Mouse (Mus musculus): ENCODE data around the gene Fstl3. TPM values are rescaled to one million over a fixed set of nuclear protein-coding genes. Genes with fewer than 3 reads are reported as not detected.

The Fstl3 gene
- polyA plus RNA-seq, 1 experiment from 2014 or later: 1.5 TPM

GRCm38 (mm10) chr10:79778006-79778405, 934 bp downstream of the Fstl3 start:
- Histone ChIP-seq H3K4me3 (ENCODE audit: low read depth, low read length) (no peak overlapping the region), H3K27me3 (ENCODE audit: control insufficient read depth, insufficient read depth, low read length) (peaks cover 47% of the 10 kb centered on the region), H3K36me3 (ENCODE audit: control insufficient read depth, insufficient read depth, low read length) (no peaks in the 10 kb centered on the region), H3K9ac (ENCODE audit: low read depth, low read length) (no peak overlapping the region), H3K4me2 (replicated peaks; ENCODE audit: low read depth, low read length) (no peak overlapping the region), H3K9me3 (ENCODE audit: control insufficient read depth, low read length) (no peaks in the 10 kb centered on the region), H3K4me1 (replicated peaks; ENCODE audit: control insufficient read depth, insufficient read depth, low read length) (peaks cover 13% of the 10 kb centered on the region; the same call in 1 of the 2 replicates), H3K27ac (ENCODE audit: low read depth, low read length) (no peak overlapping the region)
- no peak for DNase-seq (ENCODE audit: low spot score)
- ATAC-seq (ENCODE audit: low FRiP score): no peak
- 16% methylated on average over 14 of the region's 15 CpGs for WGBS

- Histone ChIP-seq H3K27ac (ENCODE audit: low read depth, low read length) (no peak overlapping the region), H3K9ac (ENCODE audit: low read depth, low read length) (no peak overlapping the region), H3K4me2 (replicated peaks; ENCODE audit: low read depth, low read length) (no peak overlapping the region), H3K4me3 (ENCODE audit: low read depth, low read length) (no peak overlapping the region), H3K4me1 (replicated peaks; ENCODE audit: control insufficient read depth, insufficient read depth, low read length) (peaks cover 13% of the 10 kb centered on the region; the same call in 1 of the 2 replicates), H3K9me3 (ENCODE audit: control insufficient read depth, low read length) (no peaks in the 10 kb centered on the region), H3K36me3 (ENCODE audit: control insufficient read depth, insufficient read depth, low read length) (no peaks in the 10 kb centered on the region), H3K27me3 (ENCODE audit: control insufficient read depth, insufficient read depth, low read length) (peaks cover 50% of the 10 kb centered on the region)
- 28% methylated on average over 2 of the region's 2 CpGs for WGBS
- ATAC-seq (ENCODE audit: low FRiP score) (no peak), DNase-seq (ENCODE audit: low spot score) (no peak)
Measured at GRCm38 (mm10) chr10:79779193-79779592, 2.1 kb downstream of the Fstl3 start.

GRCm38 (mm10) chr10:79779784-79780663, 3.0 kb downstream of the Fstl3 start:
- Histone ChIP-seq H3K36me3 (ENCODE audit: control insufficient read depth, insufficient read depth, low read length) (no peaks in the 10 kb centered on the region), H3K9me3 (ENCODE audit: control insufficient read depth, low read length) (no peaks in the 10 kb centered on the region), H3K27me3 (ENCODE audit: control insufficient read depth, insufficient read depth, low read length) (peaks cover 50% of the 10 kb centered on the region), H3K9ac (ENCODE audit: low read depth, low read length) (no peak overlapping the region), H3K27ac (ENCODE audit: low read depth, low read length) (no peak overlapping the region), H3K4me3 (ENCODE audit: low read depth, low read length) (peak overlapping the region; percentile 15), H3K4me2 (replicated peaks; ENCODE audit: low read depth, low read length) (peak overlapping the region; percentile 33), H3K4me1 (replicated peaks; ENCODE audit: control insufficient read depth, insufficient read depth, low read length) (peaks cover 13% of the 10 kb centered on the region; the same call in 1 of the 2 replicates)
- DNase-seq (ENCODE audit: low spot score) (peak; percentile 96), ATAC-seq (ENCODE audit: low FRiP score) (peak; percentile 91)
- 3% methylated on average over 55 of the region's 55 CpGs for WGBS

GRCm38 (mm10) chr10:79780664-79781015, 3.6 kb downstream of the Fstl3 start:
- Histone ChIP-seq H3K4me3 (ENCODE audit: low read depth, low read length) (peak overlapping the region; percentile 15), H3K9ac (ENCODE audit: low read depth, low read length) (no peak overlapping the region), H3K4me2 (replicated peaks; ENCODE audit: low read depth, low read length) (peak overlapping the region; percentile 33), H3K27me3 (ENCODE audit: control insufficient read depth, insufficient read depth, low read length) (peaks cover 50% of the 10 kb centered on the region), H3K27ac (ENCODE audit: low read depth, low read length) (no peak overlapping the region), H3K4me1 (replicated peaks; ENCODE audit: control insufficient read depth, insufficient read depth, low read length) (peaks cover 13% of the 10 kb centered on the region; the same call in 1 of the 2 replicates), H3K36me3 (ENCODE audit: control insufficient read depth, insufficient read depth, low read length) (no peaks in the 10 kb centered on the region), H3K9me3 (ENCODE audit: control insufficient read depth, low read length) (no peaks in the 10 kb centered on the region)
- ATAC-seq (ENCODE audit: low FRiP score) (no peak), DNase-seq (ENCODE audit: low spot score) (peak; percentile 65)
- WGBS: 0% methylated on average over 13 of the region's 13 CpGs

GRCm38 (mm10) chr10:79781139-79781538, 4.1 kb downstream of the Fstl3 start:
- Histone ChIP-seq H3K4me2 (replicated peaks; ENCODE audit: low read depth, low read length) (peak overlapping the region; percentile 33; the same call in 1 of the 2 replicates), H3K36me3 (ENCODE audit: control insufficient read depth, insufficient read depth, low read length) (no peaks in the 10 kb centered on the region), H3K27ac (ENCODE audit: low read depth, low read length) (no peak overlapping the region), H3K4me1 (replicated peaks; ENCODE audit: control insufficient read depth, insufficient read depth, low read length) (peaks cover 13% of the 10 kb centered on the region; the same call in 1 of the 2 replicates), H3K27me3 (ENCODE audit: control insufficient read depth, insufficient read depth, low read length) (peaks cover 50% of the 10 kb centered on the region), H3K9me3 (ENCODE audit: control insufficient read depth, low read length) (no peaks in the 10 kb centered on the region), H3K9ac (ENCODE audit: low read depth, low read length) (no peak overlapping the region), H3K4me3 (ENCODE audit: low read depth, low read length) (no peak overlapping the region)
- DNase-seq (ENCODE audit: low spot score) (no peak), ATAC-seq (ENCODE audit: low FRiP score) (no peak)
- 32% methylated on average over 21 of the region's 21 CpGs for WGBS

DNA sequence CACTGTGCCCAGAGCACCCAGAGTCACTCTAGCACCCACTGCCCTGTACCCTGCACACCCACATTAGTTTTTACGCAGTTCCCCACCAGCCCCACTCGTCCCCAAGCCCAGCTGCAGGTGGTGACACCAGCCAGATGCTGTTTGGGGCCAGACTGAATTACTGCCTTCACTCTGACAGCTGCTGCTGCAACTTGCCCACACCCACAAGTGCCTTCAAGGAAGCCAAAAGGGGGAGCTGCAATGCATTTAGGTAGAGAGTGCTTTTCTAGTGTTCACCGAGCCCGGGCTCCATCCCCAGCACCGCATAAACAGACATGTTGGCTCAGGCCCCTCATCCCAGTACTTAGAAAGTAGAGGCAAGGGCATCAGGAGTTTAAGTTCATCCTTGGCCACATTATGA, 4.9 kb downstream of the Fstl3 start:
- WGBS: 47% methylated on average over 5 of the region's 5 CpGs
- H3K4me3 ChIP-seq (ENCODE audit: low read depth, low read length): no peak overlapping the region

DNA sequence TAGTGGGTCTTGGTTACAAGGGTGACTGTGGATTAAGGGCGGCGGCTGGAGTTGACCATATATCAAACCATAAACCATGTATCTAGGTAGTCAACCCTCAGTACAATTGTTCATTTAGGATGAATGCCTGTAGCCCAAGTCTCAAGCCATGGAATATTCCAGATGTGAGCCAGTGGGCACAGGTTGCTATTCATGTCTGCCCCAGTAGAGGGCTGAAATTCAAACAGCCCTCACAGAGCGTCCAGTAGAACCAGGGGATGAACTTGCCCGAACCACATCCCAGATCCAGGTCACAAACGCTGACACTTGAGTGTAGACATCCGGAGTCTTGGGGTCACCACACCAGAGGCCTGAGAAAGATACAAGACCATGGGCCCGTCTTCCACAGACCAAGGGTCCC, 6.0 kb downstream of the Fstl3 start:
- H3K4me2 ChIP-seq (replicated peaks; ENCODE audit: low read depth, low read length): no peak overlapping the region
- no peak for DNase-seq (ENCODE audit: low spot score)
- H3K9me3 ChIP-seq (ENCODE audit: control insufficient read depth, low read length): no peaks in the 10 kb centered on the region
- peaks cover 35% of the 10 kb centered on the region for H3K27me3 ChIP-seq (ENCODE audit: control insufficient read depth, insufficient read depth, low read length)
- no peak overlapping the region for H3K9ac ChIP-seq (ENCODE audit: low read depth, low read length)
- ATAC-seq (ENCODE audit: low FRiP score): no peak
- H3K27ac ChIP-seq (ENCODE audit: low read depth, low read length): no peak overlapping the region
- H3K36me3 ChIP-seq (ENCODE audit: control insufficient read depth, insufficient read depth, low read length): no peaks in the 10 kb centered on the region
- H3K4me3 ChIP-seq (ENCODE audit: low read depth, low read length): no peak overlapping the region
- WGBS: 62% methylated on average over 7 of the region's 7 CpGs
- 0 out of 2 replicates have a peak, but pooled peaks cover 8% of the 10 kb centered on the region for H3K4me1 ChIP-seq (replicated peaks; ENCODE audit: control insufficient read depth, insufficient read depth, low read length)

More for the DNA sequence above, 4.9 kb downstream of the Fstl3 start:
- ATAC-seq (ENCODE audit: low FRiP score) (no peak), DNase-seq (ENCODE audit: low spot score) (no peak)
- peaks cover 12% of the 10 kb centered on the region; the same call in 1 of the 2 replicates for H3K4me1 ChIP-seq (replicated peaks; ENCODE audit: control insufficient read depth, insufficient read depth, low read length)
- H3K36me3 ChIP-seq (ENCODE audit: control insufficient read depth, insufficient read depth, low read length): no peaks in the 10 kb centered on the region
- H3K4me2 ChIP-seq (replicated peaks; ENCODE audit: low read depth, low read length): no peak overlapping the region
- H3K9ac ChIP-seq (ENCODE audit: low read depth, low read length): no peak overlapping the region
- H3K27me3 ChIP-seq (ENCODE audit: control insufficient read depth, insufficient read depth, low read length): peaks cover 46% of the 10 kb centered on the region
- H3K9me3 ChIP-seq (ENCODE audit: control insufficient read depth, low read length): no peaks in the 10 kb centered on the region
- no peak overlapping the region for H3K27ac ChIP-seq (ENCODE audit: low read depth, low read length)

- Histone ChIP-seq H3K4me1 (replicated peaks; ENCODE audit: control insufficient read depth, insufficient read depth, low read length) (0 out of 2 replicates have a peak, but pooled peaks cover 6% of the 10 kb centered on the region), H3K36me3 (ENCODE audit: control insufficient read depth, insufficient read depth, low read length) (no peaks in the 10 kb centered on the region), H3K4me2 (replicated peaks; ENCODE audit: low read depth, low read length) (no peak overlapping the region), H3K9ac (ENCODE audit: low read depth, low read length) (no peak overlapping the region), H3K27ac (ENCODE audit: low read depth, low read length) (no peak overlapping the region), H3K4me3 (ENCODE audit: low read depth, low read length) (no peak overlapping the region), H3K9me3 (ENCODE audit: control insufficient read depth, low read length) (no peaks in the 10 kb centered on the region), H3K27me3 (ENCODE audit: control insufficient read depth, insufficient read depth, low read length) (peaks cover 24% of the 10 kb centered on the region)
- ATAC-seq (ENCODE audit: low FRiP score) (no peak), DNase-seq (ENCODE audit: low spot score) (peak; percentile 71)
- WGBS: 32% methylated on average over 27 of the region's 27 CpGs
Measured at GRCm38 (mm10) chr10:79783920-79784800, 7.1 kb downstream of the Fstl3 start.

Measured in hindbrain, embryonic 11.5 days (tissue).